Mouse (Mus musculus) gastrocnemius, adult 8-10 months (tissue): Measurements from ENCODE around the gene Zbtb1. TPM values are rescaled to one million over a fixed set of nuclear protein-coding genes. Genes with fewer than 3 reads are reported as not detected.

ENCODE experiments used
- total RNA-seq, 4 experiments: library from RNA; stranded (reverse); gene quantifications; 2 replicates each; pipeline ENCODE4 v1.2.4; 2022

Zbtb1 gene
- total RNA-seq, 4 experiments from 2014 or later, result 4.0 to 5.1 (median 4.3) TPM

Other genes starting within 250 kb of the Zbtb1 start
- under 1 TPM in 3 of 4 experiments, not detected in 1; 0.11 to 0.29 (median 0.27) TPM for gene Esr2, start 193.0 kb upstream of the Zbtb1 start, total RNA-seq
- not detected for gene Tex21, start 123.5 kb upstream of the Zbtb1 start, total RNA-seq
- gene Mthfd1, start 115.0 kb upstream of the Zbtb1 start, total RNA-seq, result 10 to 100 TPM; 29.3 to 37.6 (median 32.7) TPM
- under 1 TPM; 0.24 to 0.51 (median 0.39) TPM for gene Akap5, start 45.4 kb upstream of the Zbtb1 start, total RNA-seq
- gene Zbtb25, start 664 bp upstream of the Zbtb1 start, total RNA-seq, result 1 to 10 TPM; 6.7 to 8.9 (median 8.4) TPM
- gene Hspa2, start 33.9 kb downstream of the Zbtb1 start, total RNA-seq, result 1 to 10 TPM; 4.3 to 7.3 (median 4.8) TPM
- gene Ppp1r36, start 47.3 kb downstream of the Zbtb1 start, total RNA-seq, result not detected
- 1 to 10 TPM; 3.6 to 5.6 (median 4.2) TPM for gene Plekhg3, start 160.6 kb downstream of the Zbtb1 start, total RNA-seq